Mouse (Mus musculus): ENCODE measurements around the gene Mfsd4b3. TPM values are rescaled to one million over a fixed set of nuclear protein-coding genes. Genes with fewer than 3 reads are reported as not detected.
"Not testable (repeated sequence)": the region's sequence is repeated elsewhere in the genome, so short reads cannot be mapped to it uniquely, and the experiment has no call there.

Gene Mfsd4b3
- polyA plus RNA-seq, 1 experiment from 2014 or later, result 2.8 TPM

DNA sequence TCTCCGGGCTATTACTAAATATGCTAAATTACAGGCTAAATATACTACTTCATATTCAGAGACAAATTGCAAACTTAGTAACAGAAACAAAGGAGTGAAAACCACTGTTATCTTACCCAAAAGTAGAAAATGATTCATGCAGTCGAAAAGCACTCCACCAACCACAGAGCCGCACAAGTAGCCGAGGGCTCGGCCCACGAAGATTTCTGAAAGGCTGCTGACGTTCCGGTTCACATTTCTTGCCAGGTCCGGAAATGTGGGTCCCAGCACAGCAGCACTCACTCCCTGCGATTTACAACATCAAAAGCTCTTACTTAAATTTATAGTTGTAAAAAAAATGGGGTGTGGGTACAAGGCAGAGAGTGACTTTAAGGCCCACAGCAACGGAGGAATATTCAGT is 15.0 kb upstream of the Mfsd4b3 start:
- H3K27ac ChIP-seq (replicated peaks), result no peak overlapping the region
- H3K4me2 ChIP-seq, result no peak overlapping the region
- no peak for ATAC-seq (ENCODE audit: insufficient read depth)
- no peak overlapping the region for H3K9ac ChIP-seq
- H3K4me3 ChIP-seq (replicated peaks), result no peak overlapping the region
- H3K36me3 ChIP-seq (replicated peaks), result no peaks in the 10 kb centered on the region
- no peaks in the 10 kb centered on the region for H3K4me1 ChIP-seq (replicated peaks)
- H3K27me3 ChIP-seq, result no peaks in the 10 kb centered on the region
- WGBS (ENCODE audit: insufficient replicate concordance), result 59% methylated on average over 11 of the region's 11 CpGs
- no peaks in the 10 kb centered on the region; the same call in 1 of the 2 replicates for H3K9me3 ChIP-seq (replicated peaks)

DNA sequence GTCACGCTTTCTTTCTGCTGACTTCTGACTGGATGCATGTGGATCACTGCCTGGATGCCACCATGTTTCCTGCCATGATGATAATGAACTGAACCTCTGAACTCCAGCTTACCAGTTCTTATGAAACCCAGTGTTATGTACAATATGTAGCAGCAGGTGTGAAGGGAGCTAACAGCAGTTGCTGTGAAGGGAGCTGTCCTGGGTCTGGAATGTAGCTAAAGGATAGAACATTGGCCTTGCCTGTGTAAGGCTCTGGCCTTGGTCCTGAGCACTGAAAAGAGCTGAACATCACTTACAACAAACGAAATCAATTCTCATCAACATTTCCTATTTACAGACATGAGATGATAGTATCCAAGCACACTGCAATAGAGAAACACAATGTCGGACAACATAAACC is 7.6 kb upstream of the Mfsd4b3 start:
- H3K27ac ChIP-seq (replicated peaks), result no peak overlapping the region

GRCm38 (mm10) chr10:39961906-39962305 is 2.0 kb upstream of the Mfsd4b3 start:
- Histone ChIP-seq H3K27me3 (0 out of 2 replicates have a peak, but pooled peaks cover 5% of the 10 kb centered on the region), H3K9me3 (replicated peaks) (no peaks in the 10 kb centered on the region), H3K36me3 (replicated peaks) (no peaks in the 10 kb centered on the region), H3K4me2 (no peak overlapping the region), H3K27ac (replicated peaks) (no peak overlapping the region), H3K9ac (no peak overlapping the region), H3K4me3 (replicated peaks) (no peak overlapping the region), H3K4me1 (replicated peaks) (peaks cover 17% of the 10 kb centered on the region)
- ATAC-seq (ENCODE audit: insufficient read depth), result no peak
- WGBS (ENCODE audit: insufficient replicate concordance), result 12% methylated on average over 1 of the region's 1 CpGs

More for the DNA sequence above, 7.6 kb upstream of the Mfsd4b3 start:
- no peaks in the 10 kb centered on the region for H3K9me3 ChIP-seq (replicated peaks)
- H3K4me2 ChIP-seq, result no peak overlapping the region
- whole genome bisulfite sequencing (ENCODE audit: insufficient replicate concordance), result 62% methylated on average over 3 of the region's 3 CpGs
- H3K36me3 ChIP-seq (replicated peaks), result no peaks in the 10 kb centered on the region
- no peaks in the 10 kb centered on the region for H3K4me1 ChIP-seq (replicated peaks)
- H3K9ac ChIP-seq, result no peak overlapping the region
- H3K4me3 ChIP-seq (replicated peaks), result no peak overlapping the region
- ATAC-seq (ENCODE audit: insufficient read depth), result no peak
- H3K27me3 ChIP-seq, result no peaks in the 10 kb centered on the region

DNA sequence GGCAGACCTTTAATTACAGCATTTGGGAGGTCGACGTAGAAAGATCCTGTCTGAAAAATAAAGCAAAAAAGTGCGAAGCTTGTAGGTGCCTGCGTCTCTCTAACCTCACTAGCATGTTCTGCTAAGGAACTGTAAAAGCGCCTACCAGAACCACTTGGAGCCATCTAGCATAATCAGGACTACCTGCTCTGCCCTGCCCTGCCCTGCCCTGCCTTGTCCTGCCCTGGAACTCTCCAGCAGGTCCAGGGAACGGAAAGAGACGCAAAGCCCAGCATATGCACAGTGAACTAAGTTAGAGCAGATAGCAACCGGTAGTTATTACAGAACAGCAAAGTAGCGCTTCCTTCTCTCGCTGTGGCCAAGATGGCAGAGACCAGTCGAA is 479 bp upstream of the Mfsd4b3 start:
- no peak; the same call in 1 of the 2 replicates for ATAC-seq (ENCODE audit: insufficient read depth)
- peak overlapping the region; percentile 61; the same call in 1 of the 2 replicates for H3K4me3 ChIP-seq (replicated peaks)
- H3K4me2 ChIP-seq, result peak overlapping the region; percentile 80
- H3K27me3 ChIP-seq, result 0 out of 2 replicates have a peak, but pooled peaks cover 5% of the 10 kb centered on the region
- 43% methylated on average over 11 of the region's 11 CpGs for WGBS (ENCODE audit: insufficient replicate concordance)
- H3K36me3 ChIP-seq (replicated peaks), result no peaks in the 10 kb centered on the region
- H3K27ac ChIP-seq (replicated peaks), result no peak overlapping the region
- no peak overlapping the region; the same call in 1 of the 2 replicates for H3K9ac ChIP-seq
- no peaks in the 10 kb centered on the region for H3K9me3 ChIP-seq (replicated peaks)
- H3K4me1 ChIP-seq (replicated peaks), result peaks cover 17% of the 10 kb centered on the region

GRCm38 (mm10) chr10:39958266-39958665 is 1.7 kb downstream of the Mfsd4b3 start:
- no peak overlapping the region for H3K9ac ChIP-seq
- no peak overlapping the region for H3K27ac ChIP-seq (replicated peaks)
- no peak overlapping the region for H3K4me3 ChIP-seq (replicated peaks)
- 0 out of 2 replicates have a peak, but pooled peaks cover 5% of the 10 kb centered on the region for H3K27me3 ChIP-seq
- H3K9me3 ChIP-seq (replicated peaks), result no peaks in the 10 kb centered on the region
- H3K36me3 ChIP-seq (replicated peaks), result no peaks in the 10 kb centered on the region
- H3K4me2 ChIP-seq, result no peak overlapping the region
- peaks cover 17% of the 10 kb centered on the region for H3K4me1 ChIP-seq (replicated peaks)
- no peak for ATAC-seq (ENCODE audit: insufficient read depth)
- WGBS (ENCODE audit: insufficient replicate concordance), result 49% methylated on average over 4 of the region's 4 CpGs

GRCm38 (mm10) chr10:39956340-39956878 is 3.5 kb downstream of the Mfsd4b3 start:
- Histone ChIP-seq H3K27ac (replicated peaks) (no peak overlapping the region), H3K4me3 (replicated peaks) (no peak overlapping the region), H3K9me3 (replicated peaks) (no peaks in the 10 kb centered on the region), H3K9ac (no peak overlapping the region), H3K27me3 (0 out of 2 replicates have a peak, but pooled peaks cover 5% of the 10 kb centered on the region), H3K36me3 (replicated peaks) (no peaks in the 10 kb centered on the region), H3K4me2 (no peak overlapping the region), H3K4me1 (replicated peaks) (peaks cover 17% of the 10 kb centered on the region)
- 33% methylated on average over 2 of the region's 2 CpGs for WGBS (ENCODE audit: insufficient replicate concordance)
- ATAC-seq (ENCODE audit: insufficient read depth), result no peak

DNA sequence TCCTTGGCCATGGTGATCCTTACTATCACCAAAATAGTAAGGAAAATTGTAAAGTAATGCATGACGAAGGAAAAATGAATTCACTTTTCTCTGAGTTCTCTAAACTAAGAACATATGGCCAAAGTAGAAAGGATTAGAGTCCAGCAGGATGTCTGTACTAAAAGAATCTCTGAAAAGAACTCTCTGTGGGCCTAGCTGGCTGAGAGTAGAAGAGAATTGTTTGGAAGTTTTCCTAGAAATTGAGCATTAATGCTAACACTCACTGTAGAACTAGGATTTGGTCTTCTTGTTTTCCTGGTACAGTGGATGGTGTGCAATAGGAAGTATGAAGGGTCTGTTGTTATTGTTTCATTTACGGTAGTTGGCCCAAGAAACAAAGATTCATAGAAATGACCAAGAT is 4.8 kb downstream of the Mfsd4b3 start:
- Histone ChIP-seq H3K9me3 (replicated peaks) (no peaks in the 10 kb centered on the region), H3K9ac (no peak overlapping the region), H3K4me2 (no peak overlapping the region), H3K36me3 (replicated peaks) (no peaks in the 10 kb centered on the region), H3K4me1 (replicated peaks) (peaks cover 11% of the 10 kb centered on the region), H3K27me3 (0 out of 2 replicates have a peak, but pooled peaks cover 5% of the 10 kb centered on the region), H3K27ac (replicated peaks) (no peak overlapping the region), H3K4me3 (replicated peaks) (no peak overlapping the region)
- WGBS (ENCODE audit: insufficient replicate concordance), result 61% methylated on average over 2 of the region's 2 CpGs
- no peak for ATAC-seq (ENCODE audit: insufficient read depth)

DNA sequence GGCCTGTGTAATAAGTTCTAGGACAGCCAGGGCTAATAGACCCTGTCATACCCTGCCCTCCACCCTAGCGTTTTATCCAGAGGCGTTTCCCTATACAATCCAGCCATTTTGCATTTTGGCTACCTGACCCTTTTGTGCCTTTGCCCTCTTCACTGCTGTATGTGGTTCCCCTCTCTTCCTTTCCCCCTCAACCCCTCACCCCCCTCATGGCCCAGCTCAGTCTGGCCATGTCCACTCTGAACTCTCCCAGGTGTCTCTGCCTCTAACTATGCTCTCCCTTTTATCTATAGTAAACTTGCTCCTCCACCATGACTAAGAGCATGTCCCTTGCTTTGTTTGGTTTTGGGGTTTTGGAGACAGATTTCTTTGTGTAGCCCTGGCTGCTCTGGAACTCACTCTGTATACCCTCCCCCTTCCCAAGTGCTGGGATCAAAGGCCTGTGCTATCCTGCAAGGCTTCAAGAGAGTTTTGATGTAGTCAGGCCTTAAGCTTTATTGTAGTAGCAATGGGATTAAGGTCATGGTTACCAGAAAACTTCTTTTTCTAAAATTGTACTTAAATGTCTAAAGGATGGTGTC is 10.5 kb downstream of the Mfsd4b3 start:
- H3K36me3 ChIP-seq (replicated peaks), result no peaks in the 10 kb centered on the region
- H3K9me3 ChIP-seq (replicated peaks), result no peaks in the 10 kb centered on the region
- no peak overlapping the region for H3K9ac ChIP-seq
- 89% methylated on average over 2 of the region's 2 CpGs for WGBS (ENCODE audit: insufficient replicate concordance)
- no peak for ATAC-seq (ENCODE audit: insufficient read depth)
- no peak overlapping the region for H3K27ac ChIP-seq (replicated peaks)
- no peak overlapping the region for H3K4me3 ChIP-seq (replicated peaks)
- H3K4me2 ChIP-seq, result no peak overlapping the region
- H3K27me3 ChIP-seq, result no peaks in the 10 kb centered on the region
- no peaks in the 10 kb centered on the region for H3K4me1 ChIP-seq (replicated peaks)

GRCm38 (mm10) chr10:39947195-39947594 is 12.8 kb downstream of the Mfsd4b3 start:
- 69% methylated on average over 3 of the region's 3 CpGs for WGBS (ENCODE audit: insufficient replicate concordance)
- not testable (repeated sequence) for H3K27ac ChIP-seq (replicated peaks); ATAC-seq (ENCODE audit: insufficient read depth)

GRCm38 (mm10) chr10:39936553-39936952 is 23.4 kb downstream of the Mfsd4b3 start:
- Histone ChIP-seq H3K4me1 (replicated peaks) (no peaks in the 10 kb centered on the region), H3K36me3 (replicated peaks) (no peaks in the 10 kb centered on the region), H3K4me3 (replicated peaks) (no peak overlapping the region), H3K27me3 (no peaks in the 10 kb centered on the region), H3K9me3 (replicated peaks) (no peaks in the 10 kb centered on the region), H3K9ac (no peak overlapping the region), H3K27ac (replicated peaks) (no peak overlapping the region), H3K4me2 (no peak overlapping the region)
- 47% methylated on average over 7 of the region's 7 CpGs for WGBS (ENCODE audit: insufficient replicate concordance)
- ATAC-seq (ENCODE audit: insufficient read depth), result no peak

More at GRCm38 (mm10) chr10:39947195-39947594, 12.8 kb downstream of the Mfsd4b3 start:
- H3K9ac ChIP-seq; H3K4me2 ChIP-seq; H3K4me1 ChIP-seq (replicated peaks); H3K4me3 ChIP-seq (replicated peaks); H3K9me3 ChIP-seq (replicated peaks); H3K36me3 ChIP-seq (replicated peaks); H3K27me3 ChIP-seq: not testable (repeated sequence)

- H3K4me2 ChIP-seq, result peak within 1 kb of the TSS; percentile 61
- no peaks in the 10 kb centered on the region for H3K9me3 ChIP-seq (replicated peaks)
- no peak within 1 kb of the TSS for H3K9ac ChIP-seq
- no peaks in the 10 kb centered on the region; the same call in 1 of the 2 replicates for H3K4me1 ChIP-seq (replicated peaks)
- H3K4me3 ChIP-seq (replicated peaks), result peak within 1 kb of the TSS; percentile 42
- H3K27me3 ChIP-seq, result peaks cover 36% of the 10 kb centered on the region
- 2% methylated on average over 41 of the region's 41 CpGs for WGBS (ENCODE audit: insufficient replicate concordance)
- H3K36me3 ChIP-seq (replicated peaks), result no peaks in the 10 kb centered on the region
- ATAC-seq (ENCODE audit: insufficient read depth), result no peak
- no peak within 1 kb of the TSS for H3K27ac ChIP-seq (replicated peaks)
Observed at GRCm38 (mm10) chr10:39926616-39927139, 33.3 kb downstream of the Mfsd4b3 start, which contains the start of gene Mfsd4b2. Mfsd4b2 (minus strand) TSS chr10:39926923.
